Mouse (Mus musculus) kidney, postnatal 25 days (tissue): Measurements from ENCODE around the gene Trpt1.

Experiments used
- DNase-seq, 2 experiments: peaks; one replicate each; pipeline ENCODE4 v3.0.0; 2021; ENCODE audit warnings: mixed read lengths in 2 of 2

Trpt1 gene

DNA sequence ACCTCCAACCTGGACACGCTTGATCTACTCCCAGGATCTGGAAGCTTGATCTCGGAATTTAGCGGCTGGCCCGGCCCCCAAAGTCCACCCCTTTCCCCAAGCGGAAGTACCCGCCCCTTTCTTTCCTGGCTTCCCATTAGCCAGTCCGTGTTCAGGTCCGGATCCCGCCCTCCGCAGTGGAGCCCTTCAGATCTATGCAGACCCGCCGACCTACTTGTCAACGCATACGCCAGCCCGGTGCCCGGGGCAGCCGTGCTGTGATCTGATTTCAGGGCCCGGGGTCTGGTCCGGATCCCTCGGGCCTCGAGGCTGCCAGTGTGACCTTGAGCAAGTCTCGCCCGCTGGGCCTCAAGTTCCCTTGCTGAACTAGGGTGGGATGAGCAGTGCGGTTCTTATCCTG is at the start of gene Trpt1, which contains the start of gene Nudt22:
Gene Trpt1 (plus strand): TSS at position 126 of the 400 bp plus-strand sequence.
Gene Nudt22 (minus strand): TSS at position 112 of the 400 bp plus-strand sequence.
- peak; percentile 95 to 97 for DNase-seq

DNA sequence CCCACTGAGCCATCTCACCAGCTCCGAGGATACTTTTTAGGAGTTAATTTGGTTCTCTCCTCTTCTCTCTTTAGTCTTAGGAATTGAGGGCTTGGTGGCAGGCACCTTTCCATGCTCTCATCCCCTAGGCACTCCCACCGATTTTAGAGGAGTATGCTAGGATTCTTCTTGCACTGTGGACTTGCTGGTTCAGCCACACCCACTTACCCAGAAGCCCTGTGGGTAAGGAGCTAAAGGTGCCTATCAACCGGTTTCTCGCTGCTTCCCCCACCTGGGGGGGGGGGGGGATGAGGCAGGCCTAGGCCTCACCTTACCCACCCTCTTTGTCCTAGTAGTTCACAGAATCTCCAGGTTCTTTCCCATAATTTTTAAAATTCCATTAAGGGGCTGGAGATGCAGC is 48.2 kb upstream of the Trpt1 start:
- DNase-seq: no peak

DNA sequence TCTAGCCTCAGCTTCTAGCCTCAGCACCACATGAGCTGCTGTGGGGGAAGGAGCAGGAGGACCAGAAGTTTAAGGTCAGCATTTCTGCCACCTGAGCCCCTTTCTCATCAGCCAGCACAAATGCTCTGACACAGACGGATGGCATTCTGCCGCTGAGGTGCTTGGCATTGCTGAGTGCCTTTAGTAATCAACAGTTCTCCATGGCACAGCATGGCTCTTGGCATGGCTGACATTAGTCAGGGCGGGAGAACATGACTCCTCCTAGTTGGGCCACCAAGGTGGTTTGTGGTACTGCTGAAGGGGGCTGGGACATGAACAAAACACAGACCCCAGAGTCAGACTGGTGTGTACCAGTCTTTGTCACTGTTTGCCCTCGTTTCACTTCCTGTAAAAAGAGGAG is 47.7 kb upstream of the Trpt1 start:
- peak in 1 of 2 experiments; percentile 41 for DNase-seq

DNA sequence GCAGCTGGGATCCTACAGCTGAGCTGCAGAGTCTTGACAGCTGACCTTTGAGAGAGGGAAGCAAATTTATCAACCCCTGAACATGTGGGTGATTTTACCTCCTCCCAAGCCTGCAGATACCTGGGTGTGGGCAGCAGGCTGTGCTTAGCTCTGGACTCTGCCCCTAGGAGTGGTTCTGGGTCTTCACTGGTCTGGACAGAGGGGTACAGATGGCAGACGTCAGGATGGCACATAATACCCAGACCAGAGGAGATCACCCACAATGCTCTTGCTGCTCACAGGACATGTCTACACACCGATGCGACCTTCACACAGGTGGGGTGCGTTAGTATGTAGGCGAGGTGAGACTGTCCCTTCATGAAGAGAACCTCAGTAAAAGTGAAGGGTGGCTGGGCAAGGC is 46.4 kb upstream of the Trpt1 start:
- peak in 1 of 2 experiments; percentile 38 for DNase-seq

DNA sequence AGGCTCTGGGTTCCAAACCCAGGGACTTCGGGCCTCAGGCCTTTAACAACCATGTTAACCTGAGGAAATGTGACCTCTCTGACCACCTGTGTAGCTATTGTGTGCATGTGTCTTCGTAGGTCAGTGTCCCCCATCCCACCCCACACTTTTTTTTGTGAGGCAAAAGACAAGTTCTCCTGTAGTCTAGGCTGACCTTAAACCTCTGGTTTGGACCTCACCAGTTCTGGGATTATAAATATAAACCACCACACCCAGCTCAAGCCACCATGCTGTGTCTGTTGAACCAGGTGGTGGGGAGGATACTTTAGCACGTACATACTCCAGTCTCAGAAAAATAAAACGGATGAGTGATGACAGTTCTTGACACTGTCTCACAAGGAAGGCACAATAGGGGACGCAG is 46.0 kb upstream of the Trpt1 start:
- DNase-seq: no peak

DNA sequence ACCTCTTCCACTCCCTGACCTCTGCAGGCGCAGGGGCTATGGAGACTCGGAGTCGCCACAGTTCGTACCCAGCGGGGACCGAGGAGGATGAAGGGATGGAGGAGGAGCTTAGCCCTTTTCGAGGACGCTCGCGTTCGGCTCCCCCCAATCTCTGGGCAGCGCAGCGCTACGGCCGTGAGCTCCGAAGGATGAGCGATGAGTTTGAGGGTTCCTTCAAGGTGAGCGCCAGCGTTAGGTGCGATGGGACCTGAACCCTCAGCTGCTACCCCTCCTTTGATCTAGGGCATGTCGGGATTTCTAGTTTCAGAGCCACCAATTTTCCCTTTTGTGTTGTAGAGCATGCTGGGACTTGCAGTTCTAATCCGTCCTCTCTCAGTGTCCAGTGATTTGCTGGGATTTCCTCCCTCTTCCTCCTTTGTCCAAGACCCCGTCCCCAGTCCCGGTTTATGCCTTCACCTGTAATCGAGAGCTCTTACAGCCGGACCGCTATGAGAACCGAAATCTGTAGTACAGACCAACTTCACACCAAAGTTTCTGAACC is 45.2 kb upstream of the Trpt1 start:
- DNase-seq: peak; percentile 49 to 68

DNA sequence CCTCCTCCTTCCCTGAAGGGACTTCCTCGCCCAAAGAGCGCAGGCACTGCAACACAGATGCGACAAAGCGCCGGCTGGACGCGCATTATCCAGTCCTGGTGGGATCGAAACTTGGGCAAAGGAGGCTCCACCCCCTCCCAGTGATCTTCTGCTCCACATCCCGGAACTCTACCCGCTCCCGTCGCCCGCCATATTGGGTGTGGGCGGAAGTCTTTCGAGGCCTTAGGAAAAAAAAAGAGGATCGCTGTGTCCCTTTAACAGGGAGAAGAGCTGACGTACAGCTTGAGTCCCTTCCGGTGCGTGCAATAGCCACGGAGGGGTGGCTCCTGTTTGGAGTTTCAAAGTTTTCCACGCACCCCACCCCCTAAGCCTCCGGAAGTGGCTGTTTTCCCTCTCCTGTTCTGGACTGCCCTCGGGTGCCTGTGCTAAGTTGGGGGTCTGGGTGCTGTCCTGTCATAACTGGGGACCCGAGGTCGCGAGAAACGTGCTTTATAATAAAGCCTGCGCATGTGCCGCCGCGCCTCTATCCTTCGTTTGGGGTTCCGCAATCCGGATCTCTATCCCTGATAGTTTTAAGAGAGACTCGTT is 44.5 kb upstream of the Trpt1 start:
- DNase-seq: peak; percentile 95 to 98

DNA sequence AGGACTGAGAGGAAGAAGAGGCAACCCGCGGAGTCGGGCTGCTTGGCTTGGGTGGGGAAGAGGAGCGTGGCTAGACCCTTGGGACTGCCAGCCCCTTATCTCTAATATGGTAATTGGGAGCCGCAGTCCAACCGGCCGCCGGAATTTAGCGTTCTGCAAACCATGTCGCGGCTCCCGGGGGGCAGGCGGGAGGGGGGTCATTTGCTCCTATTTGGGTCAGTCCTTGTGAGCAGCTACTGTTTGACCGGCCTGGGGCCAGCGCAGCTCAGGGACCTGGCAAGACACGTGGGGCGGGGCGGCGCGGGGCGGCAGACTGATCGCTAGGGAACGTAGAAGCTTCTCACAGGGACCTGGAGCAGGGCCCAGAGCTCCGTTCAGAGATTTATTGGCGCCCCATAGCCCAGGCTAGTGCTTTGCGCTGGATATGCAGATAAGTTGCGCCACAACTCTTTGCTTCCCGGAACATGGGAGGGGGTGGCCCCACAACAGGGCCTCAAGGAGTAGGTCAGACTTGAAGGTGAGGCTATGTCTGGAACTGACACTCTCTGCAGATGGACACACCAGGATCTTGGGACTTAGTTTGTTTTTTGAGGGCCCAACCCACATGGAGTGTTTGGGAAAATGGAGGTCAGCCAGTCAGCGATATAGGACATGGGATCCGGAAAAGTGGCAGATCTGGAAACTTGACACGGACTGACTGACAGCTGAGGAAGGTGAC is 43.8 kb upstream of the Trpt1 start:
- DNase-seq: peak; percentile 87 to 95

DNA sequence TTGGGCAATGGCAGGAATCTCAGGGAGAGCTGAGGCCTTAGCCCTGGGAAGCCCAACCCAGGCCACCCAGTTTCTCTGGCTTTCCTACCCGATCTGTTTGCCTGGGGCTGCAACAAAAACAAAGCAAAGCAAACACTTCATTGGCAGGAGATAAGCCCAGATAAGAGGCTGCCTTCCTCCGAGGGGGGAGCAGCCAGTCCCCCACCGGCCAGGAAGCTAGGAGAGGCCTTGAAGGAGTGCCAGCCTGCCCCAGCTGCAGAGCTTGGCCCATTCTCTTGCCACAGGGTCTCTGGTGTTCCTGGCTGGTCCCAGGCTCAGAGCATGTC is 43.3 kb upstream of the Trpt1 start:
- peak; percentile 62 to 86 for DNase-seq

DNA sequence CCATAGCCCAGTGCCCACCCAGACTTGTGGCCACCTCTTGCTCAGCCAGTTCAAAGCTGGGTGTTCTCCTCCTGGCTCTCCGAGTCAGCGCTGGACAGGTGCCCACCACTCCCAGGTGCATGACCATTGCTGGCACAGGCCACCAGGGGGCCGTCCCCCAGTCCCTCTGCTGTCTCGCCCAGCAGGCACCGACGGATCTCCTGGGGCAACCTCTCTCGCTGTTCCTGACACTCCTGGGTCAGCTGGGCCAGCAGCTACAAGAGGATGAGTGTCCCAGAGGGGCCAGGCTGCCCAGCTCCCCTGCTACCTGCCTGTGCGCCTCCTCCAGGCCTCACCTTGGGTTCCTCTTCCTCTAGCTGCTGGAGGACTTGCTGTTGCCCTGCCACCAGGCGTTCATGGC is 41.9 kb upstream of the Trpt1 start:
- peak; percentile 76 to 84 for DNase-seq

DNA sequence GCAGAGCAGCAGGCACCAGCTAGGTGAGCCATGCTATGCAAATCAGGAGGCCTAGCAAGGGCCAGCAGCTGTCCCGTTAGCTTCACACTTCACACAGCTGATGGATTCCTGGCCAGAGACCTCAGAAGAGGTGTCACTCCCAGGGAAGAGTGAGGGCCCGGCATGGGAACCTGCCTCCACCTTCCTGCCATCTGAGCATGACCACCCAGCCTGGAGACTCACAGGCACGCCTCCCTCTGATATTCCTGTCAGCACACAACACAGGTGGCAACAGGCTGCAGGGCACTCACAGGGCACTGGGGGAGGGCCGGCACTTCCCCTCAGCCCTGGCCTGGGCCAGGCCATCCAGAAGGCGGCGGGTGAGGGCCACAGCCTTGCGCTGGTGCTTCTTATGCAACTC is 40.5 kb upstream of the Trpt1 start:
- DNase-seq: no peak

DNA sequence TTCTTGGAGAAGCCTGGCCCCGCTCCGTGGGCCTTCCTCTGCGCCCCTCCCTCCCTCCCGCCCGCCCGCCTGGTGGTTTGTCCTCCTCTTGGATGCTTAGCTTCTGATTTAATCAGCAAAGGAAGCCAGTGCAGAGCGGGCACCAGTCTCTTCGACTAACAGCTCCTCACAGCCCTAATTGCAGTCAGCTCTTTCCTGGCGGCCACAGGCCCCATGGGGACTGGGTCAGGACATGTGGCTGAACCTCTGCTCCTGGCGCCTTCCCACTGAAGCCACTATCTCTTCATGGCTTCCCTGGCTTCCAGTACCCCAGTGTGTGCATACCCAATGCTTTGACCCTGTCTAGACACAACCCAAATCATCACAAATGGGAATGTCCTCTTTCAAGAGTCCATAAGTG is 39.5 kb upstream of the Trpt1 start:
- DNase-seq: peak in 1 of 2 experiments; percentile 34

DNA sequence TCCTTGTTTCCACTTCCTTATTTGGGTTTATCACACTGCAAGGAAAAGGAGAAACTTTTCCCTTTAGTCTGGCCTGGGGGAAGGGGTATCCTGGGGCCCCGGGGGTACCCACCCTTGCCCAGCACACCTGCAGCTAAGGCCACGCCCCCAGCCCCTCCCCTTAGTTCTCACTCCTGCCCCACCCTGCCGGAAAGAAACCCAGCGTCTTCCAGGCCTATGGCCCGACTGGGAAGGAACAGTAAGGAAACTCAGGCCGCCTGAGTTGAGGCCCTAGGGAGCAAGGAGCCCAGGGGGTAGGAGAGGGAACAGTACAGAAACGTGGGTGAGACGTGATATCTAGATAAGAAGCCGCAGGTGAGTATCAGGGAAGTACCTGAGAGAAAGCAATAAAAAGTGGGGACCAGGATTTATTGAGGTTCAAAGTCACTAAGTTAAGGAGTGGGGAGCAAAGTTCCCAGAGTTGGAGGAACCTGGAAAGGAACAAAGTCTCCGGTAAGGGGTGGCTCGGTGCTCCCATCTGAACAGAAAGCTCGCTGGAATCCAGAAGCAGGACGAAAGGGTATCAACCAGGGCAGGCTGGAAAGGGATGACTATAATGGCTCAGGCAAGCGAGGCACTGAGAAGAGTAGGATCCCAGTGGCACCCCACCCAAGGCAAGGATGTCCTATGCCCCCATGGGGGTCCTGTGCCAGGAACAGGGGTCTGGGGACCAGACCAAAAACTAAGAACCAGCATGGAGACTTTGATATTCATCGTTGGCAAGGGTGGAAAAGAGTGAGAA is 27.2 kb upstream of the Trpt1 start:
- DNase-seq: peak; percentile 68 to 77

DNA sequence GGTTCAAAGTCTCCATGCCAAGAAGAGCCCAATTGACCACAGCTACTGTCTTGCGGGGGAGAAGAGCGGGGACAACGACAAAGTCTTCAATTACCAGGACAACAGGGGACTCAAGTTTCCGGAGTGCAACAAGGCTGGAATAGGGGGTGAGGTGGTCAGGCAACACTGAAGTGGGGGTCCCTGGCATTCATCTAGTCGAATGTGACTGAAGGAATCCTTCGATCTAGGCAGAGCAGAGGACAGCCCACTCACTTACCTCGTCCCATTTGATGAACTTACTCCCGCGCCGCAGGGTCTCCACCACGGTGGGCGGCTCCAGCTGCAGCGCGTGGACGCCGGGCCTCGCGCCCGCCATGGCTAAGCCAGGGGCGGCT is 26.7 kb upstream of the Trpt1 start:
- no peak for DNase-seq

DNA sequence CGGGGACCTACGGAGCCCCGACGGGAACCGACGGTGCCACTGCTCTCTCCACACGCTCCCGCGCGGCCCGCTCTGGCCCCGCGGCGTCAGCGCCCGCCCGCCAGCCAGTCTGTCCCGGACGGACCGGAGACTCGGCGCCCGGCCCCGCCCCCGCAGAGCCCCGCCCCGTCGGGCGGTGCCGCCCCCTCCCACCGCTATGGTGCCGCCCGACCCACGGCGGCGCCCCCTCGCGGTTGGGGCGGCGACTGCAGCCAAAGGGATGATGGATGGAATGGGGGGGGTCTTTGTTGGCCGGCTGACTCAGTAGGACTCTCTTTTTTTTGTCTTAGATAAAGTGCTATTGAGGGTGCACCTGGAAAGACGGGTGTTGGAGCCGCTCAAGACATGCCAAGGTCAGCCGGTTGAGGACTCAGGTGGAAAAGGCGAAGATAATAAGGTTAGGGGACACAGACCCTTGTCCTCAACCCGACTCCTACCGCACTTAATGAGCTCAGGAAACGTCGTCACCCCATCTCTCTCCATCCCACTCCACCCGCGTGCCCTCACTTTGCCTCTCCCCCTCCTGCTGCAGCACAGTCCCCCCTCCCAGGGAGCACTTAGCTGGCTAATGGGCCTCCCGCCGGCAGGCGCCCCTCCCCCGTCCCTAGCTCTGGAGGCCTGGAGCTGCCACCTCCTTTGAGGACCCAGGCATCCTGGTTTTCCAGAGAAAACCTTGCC is 26.1 kb upstream of the Trpt1 start:
- DNase-seq: peak; percentile 82 to 90

DNA sequence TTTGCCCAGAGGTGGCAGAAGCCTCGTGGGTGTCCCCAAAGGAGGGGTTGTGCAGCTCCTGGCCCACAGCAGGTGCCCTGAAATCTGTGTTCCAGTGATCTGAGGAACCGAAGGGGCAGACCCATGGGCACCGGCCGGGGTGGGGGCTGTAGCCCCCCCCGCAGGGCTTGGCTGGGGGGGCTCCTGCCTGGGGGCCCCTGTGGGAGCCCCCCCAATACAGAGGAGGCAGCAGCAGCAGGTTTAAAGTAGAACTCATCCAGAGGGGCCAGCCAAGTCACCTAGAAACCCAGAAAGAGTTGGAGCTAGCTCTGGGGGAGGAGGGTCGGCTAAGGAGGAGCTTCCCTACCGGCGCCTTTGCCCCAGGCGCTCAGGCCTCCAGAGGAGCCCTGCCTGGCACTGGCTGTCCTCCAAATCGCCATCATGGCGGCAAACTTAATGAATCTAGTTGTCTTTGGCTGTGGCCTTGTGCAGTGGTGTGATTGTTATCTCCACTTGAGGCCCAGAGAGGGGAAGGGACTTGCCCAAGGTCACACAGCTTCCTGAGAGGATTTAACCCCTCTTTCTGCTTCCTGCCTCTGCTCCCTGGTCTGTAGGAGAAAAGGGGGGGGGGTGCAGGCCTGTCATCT is 25.4 kb upstream of the Trpt1 start:
- DNase-seq: peak in 1 of 2 experiments; percentile 54

DNA sequence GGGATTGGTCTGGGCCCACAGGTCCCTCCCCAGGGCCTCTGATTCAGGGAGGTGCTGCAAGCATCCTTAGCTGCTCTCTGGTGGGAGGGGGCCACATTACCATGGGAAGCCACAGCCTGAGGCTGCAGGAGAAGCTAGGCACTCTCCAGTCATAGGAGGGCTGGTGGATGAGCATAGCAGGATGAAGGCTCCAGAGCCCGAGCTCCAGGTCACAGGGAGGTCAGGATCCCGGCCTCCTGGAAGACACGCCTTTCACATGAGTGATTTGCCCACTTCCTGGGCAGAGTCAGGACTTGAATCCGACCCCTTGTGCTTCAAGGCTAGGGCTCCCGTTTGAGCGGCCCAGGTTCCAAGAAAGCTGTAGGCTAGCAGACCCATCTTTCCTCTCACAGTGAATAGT is 24.3 kb upstream of the Trpt1 start:
- no peak for DNase-seq

DNA sequence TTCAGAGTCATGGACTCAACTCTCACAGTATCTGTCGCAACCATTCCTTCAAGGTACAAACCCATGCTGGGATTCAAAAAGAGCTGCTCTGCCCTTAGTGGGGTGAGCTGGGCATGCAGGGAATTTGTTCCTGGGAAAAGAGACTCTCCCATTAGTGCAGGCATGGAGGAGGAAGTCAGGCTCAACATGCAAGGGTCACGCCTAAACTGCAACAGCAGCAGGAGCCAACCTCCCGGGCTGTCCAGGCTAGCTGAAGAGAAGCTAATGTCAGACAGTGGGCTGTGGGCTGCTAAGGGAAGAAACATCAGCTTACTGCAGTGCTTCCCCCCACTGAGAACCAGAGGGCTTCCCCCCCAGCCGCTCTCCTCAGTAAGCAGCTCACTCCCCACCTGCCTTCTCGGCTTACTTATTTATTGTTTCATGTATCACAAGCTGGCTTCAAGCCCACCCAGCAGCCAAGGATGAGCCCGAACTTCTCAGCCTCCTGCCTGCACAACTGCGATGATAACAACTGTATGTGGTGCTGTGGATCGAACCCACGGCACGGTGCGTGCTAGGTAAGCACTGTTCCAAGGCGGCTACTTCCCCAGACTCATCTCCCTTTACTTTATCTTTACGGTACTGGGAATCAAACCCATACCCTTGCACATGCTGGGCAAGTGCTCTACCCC is 23.5 kb upstream of the Trpt1 start:
- no peak for DNase-seq

DNA sequence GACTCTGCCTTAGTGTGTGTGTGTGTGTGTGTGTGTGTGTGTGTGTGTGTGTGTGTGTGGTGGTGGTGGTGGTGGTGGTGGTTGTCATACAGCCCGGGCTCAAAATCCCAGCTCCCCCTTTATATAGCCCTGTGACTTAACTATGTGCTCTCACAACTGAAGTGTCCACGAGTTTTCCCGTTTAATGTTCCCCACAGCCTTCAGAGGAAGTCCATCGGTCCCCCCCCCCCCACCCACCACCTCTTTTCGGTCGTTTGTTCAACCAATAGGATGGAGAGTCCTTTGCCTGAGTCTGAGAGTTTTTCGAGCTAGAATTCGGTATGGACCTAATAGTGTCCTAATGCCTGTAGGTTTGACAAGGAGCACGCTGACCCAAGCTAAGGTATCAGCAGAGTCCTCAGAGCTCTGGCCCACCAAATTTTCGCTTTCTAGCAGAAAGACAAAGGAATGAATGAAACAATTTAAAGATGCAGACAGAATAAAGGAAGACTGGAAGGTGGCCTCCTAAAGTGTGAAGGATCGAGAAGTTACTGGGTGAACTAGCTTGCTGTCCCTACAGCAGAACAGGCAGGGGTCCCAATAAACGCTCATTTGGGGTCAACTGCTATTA is 22.2 kb upstream of the Trpt1 start:
- no peak for DNase-seq

DNA sequence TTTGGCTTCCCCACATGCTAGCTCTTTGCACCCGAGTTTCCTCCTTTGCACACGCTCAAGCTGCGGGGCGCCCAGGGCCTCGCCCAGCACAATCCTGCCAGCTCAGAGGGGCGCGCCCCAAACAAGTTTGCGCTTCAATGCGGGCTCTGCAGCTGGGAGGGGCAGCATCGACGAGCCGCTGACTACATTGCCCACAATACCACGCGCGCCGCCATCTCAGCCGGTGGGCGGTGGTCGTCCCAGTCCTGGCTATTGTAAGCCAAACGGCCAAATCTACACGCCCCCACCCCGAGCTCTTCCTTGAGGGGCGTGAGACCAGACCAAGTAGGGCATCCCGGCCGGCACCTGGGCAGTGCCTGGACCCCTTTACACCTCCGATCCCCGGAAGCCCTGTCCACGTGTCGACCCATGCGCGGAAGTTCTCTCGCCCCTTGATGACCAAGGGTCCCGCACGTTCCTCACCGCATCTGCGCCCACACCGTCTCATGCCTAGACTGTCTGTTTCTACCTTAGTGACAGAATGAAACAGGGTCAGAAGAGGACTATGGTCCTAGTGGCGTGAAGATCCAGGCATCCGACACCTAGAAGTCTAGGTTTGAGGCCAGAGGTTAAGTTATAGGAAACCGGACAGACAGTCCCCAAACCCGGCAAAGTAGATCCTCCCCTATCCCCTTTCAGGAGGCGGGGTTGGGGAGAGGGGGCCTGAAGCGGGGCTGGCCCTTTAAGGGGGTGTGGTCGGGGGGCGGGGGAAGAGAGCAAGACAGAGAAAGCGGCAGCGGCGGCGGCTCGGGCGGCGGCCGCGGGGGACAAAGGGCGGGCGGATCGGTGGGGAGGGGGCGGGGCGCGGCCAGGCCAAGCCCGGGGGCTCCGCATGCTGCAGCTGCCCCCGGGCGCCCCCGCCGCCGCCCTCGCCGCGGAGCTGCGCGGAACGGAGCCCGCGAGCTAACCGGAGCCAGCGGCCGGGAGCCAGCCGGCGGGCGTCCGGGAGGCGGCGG is 21.4 kb upstream of the Trpt1 start, which contains the start of gene Ppp1r14b:
Gene Ppp1r14b (plus strand): TSS at position 758 of the 995 bp plus-strand sequence.
- peak; percentile 88 to 92 for DNase-seq
